Mouse (Mus musculus): ENCODE data around the gene Crocc.

Gene Crocc

GRCm38 (mm10) chr4:141020220-141020619, 40.1 kb downstream of the Crocc start:
- no peak for DNase-seq (ENCODE audit: low spot score)

- DNase-seq (ENCODE audit: low spot score) = no peak
Observed at GRCm38 (mm10) chr4:141017657-141018436, 42.5 kb downstream of the Crocc start.

- no peak for DNase-seq (ENCODE audit: low spot score)
Observed at GRCm38 (mm10) chr4:141016311-141016710, 44.0 kb downstream of the Crocc start.

- DNase-seq (ENCODE audit: low spot score) = no peak
Observed at GRCm38 (mm10) chr4:141015356-141015755, 45.0 kb downstream of the Crocc start.

- DNase-seq (ENCODE audit: low spot score) = no peak
Observed at GRCm38 (mm10) chr4:141014856-141015255, 45.5 kb downstream of the Crocc start.

- no peak for DNase-seq (ENCODE audit: low spot score)
Observed at GRCm38 (mm10) chr4:141014114-141014513, 46.2 kb downstream of the Crocc start.

- no peak for DNase-seq (ENCODE audit: low spot score)
Observed at GRCm38 (mm10) chr4:141012558-141012957, 47.8 kb downstream of the Crocc start.

GRCm38 (mm10) chr4:141011556-141012328, 48.6 kb downstream of the Crocc start:
- no peak for DNase-seq (ENCODE audit: low spot score)

GRCm38 (mm10) chr4:141010941-141011429, 49.4 kb downstream of the Crocc start:
- DNase-seq (ENCODE audit: low spot score) = no peak

- DNase-seq (ENCODE audit: low spot score) = no peak
Observed at GRCm38 (mm10) chr4:141010526-141010925, 49.8 kb downstream of the Crocc start.

GRCm38 (mm10) chr4:141010118-141010517, 50.2 kb downstream of the Crocc start, which contains the start of gene Mfap2:
Mfap2 (plus strand) TSS chr4:141010418.
- DNase-seq (ENCODE audit: low spot score) = no peak

- DNase-seq (ENCODE audit: low spot score) = no peak
Observed at GRCm38 (mm10) chr4:141008028-141008427, 52.3 kb downstream of the Crocc start.

GRCm38 (mm10) chr4:141005983-141006382, 54.4 kb downstream of the Crocc start:
- DNase-seq (ENCODE audit: low spot score) = no peak

- no peak for DNase-seq (ENCODE audit: low spot score)
Observed at GRCm38 (mm10) chr4:140996812-140997211, 63.5 kb downstream of the Crocc start.

GRCm38 (mm10) chr4:140995811-140996210, 64.5 kb downstream of the Crocc start:
- no peak for DNase-seq (ENCODE audit: low spot score)

- no peak for DNase-seq (ENCODE audit: low spot score)
Observed at GRCm38 (mm10) chr4:140993846-140994245, 66.5 kb downstream of the Crocc start.

GRCm38 (mm10) chr4:140992215-140992614, 68.1 kb downstream of the Crocc start:
- no peak for DNase-seq (ENCODE audit: low spot score)

GRCm38 (mm10) chr4:140989447-140989846, 70.9 kb downstream of the Crocc start:
- peak; percentile 18 for DNase-seq (ENCODE audit: low spot score)

- DNase-seq (ENCODE audit: low spot score) = no peak
Observed at GRCm38 (mm10) chr4:140988706-140989290, 71.6 kb downstream of the Crocc start.

GRCm38 (mm10) chr4:140987476-140987875, 72.9 kb downstream of the Crocc start:
- peak; percentile 25 for DNase-seq (ENCODE audit: low spot score)

- peak; percentile 81 for DNase-seq (ENCODE audit: low spot score)
Observed at GRCm38 (mm10) chr4:140986711-140987395, 73.5 kb downstream of the Crocc start, which contains the start of gene Atp13a2. Atp13a2 (plus strand) TSS chr4:140986873.

Data from T-cell, adult 2 months (primary cell).